9 mouse cellular contexts compared by ENCODE assay signal in the genomic region with DNA sequence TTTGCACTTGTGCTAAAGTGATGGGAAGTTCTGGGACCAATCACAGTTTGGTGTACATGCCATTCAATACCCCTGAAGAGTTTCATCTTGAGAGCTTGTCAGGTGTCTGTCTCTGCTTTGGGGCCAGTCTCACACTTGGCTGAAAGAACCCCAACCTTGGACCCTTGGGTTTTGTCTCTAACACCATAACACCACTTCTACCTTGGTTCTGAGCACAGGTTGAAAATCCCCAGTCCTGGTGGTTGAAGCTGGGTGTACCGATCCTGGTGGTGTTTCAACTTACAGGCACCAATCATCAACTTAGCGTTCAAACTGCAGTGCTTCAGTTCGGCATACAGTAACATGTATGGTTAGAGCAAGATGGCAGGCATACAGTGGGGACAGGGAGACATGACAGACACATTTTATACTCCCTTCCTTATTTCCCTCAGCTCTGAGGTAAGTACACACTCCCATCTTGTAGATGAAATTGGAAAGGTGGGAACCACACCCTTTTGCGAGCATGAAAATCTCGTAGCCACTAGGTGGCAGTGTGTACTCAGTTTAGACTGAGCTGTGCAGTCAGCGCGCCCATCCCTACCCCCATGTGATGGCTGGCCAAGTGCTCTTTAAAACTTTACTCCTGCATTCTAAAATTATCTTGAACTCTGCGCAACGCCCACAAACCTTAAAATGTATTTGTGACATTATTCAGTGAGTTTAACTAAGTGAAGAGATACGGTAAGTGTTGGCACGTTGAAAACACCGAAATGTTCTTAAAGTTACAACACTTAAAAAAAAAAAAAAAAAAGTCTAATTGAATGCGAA. TPM values are rescaled to one million over a fixed set of nuclear protein-coding genes. Genes with fewer than 3 reads are reported as not detected.
DNase-seq lines count a peak whose midpoint lies in the region; ATAC-seq and TF ChIP-seq lines count a peak whose summit lies in the region.
"Had no signal": no experiment of that assay in that cellular context is flagged by ENCODE, and none has a peak within 500 bp of the region (broad histone marks: within the 10 kb centered on the region; RNA-seq: fewer than 3 reads in every experiment).

No protein-coding gene starts in this region.

- no peak overlapping the region for H3K9ac ChIP-seq in embryonic facial prominence, embryonic 13.5 days
- H3K9ac ChIP-seq in kidney, embryonic 15.5 days: no peak overlapping the region
- no peak overlapping the region for H3K9ac ChIP-seq in stomach, embryonic 14.5 days (replicated peaks; ENCODE audit: low read depth, low read length)

- H3K27me3 ChIP-seq in C2C12 (ENCODE audit: control insufficient read depth, insufficient read depth, insufficient read length) (peaks cover 6% of the 10 kb centered on the region), myocyte (ENCODE audit: control insufficient read depth, insufficient read depth, insufficient read length) (peaks cover 18% of the 10 kb centered on the region)
- peaks cover 16% of the 10 kb centered on the region for H3K27me3 ChIP-seq in embryonic facial prominence, embryonic 13.5 days
- no peaks in the 10 kb centered on the region for H3K27me3 ChIP-seq in heart, embryonic 10.5 days (ENCODE audit: insufficient read depth, poor library complexity, severe bottlenecking)
- H3K27me3 ChIP-seq in kidney, embryonic 15.5 days: peaks cover 30% of the 10 kb centered on the region
- no peaks in the 10 kb centered on the region for H3K27me3 ChIP-seq in stomach, embryonic 14.5 days (ENCODE audit: control insufficient read depth, insufficient read depth, low read length)

- H3K4me3 ChIP-seq in C2C12 (ENCODE audit: insufficient read depth, poor library complexity, severe bottlenecking) (no peak overlapping the region), myocyte (no peak overlapping the region)
- no peak overlapping the region for H3K4me3 ChIP-seq in embryonic facial prominence, embryonic 13.5 days
- no peak overlapping the region for H3K4me3 ChIP-seq in heart, embryonic 10.5 days
- no peak overlapping the region for H3K4me3 ChIP-seq in kidney, embryonic 15.5 days (replicated peaks)
- no peak overlapping the region for H3K4me3 ChIP-seq in stomach, embryonic 14.5 days (ENCODE audit: low read depth, low read length)
- H3K4me3 ChIP-seq: erythroblast, embryonic 14.5 days had no signal

- no peak for TF ChIP-seq POLR2A in myocyte (IDR thresholded peaks at IDR 0.05; ENCODE audit: insufficient read length, low read depth)

- peak; percentile 77 to 82 for DNase-seq in adrenal gland, postnatal 36 days
- DNase-seq in heart, embryonic 10.5 days (ENCODE audit: low spot score): peak; percentile 82
- peak; percentile 79 for DNase-seq in liver

- no peaks in the 10 kb centered on the region for H3K79me2 ChIP-seq in C2C12 (ENCODE audit: control insufficient read depth, insufficient read depth)
- H3K79me2 ChIP-seq in myocyte (ENCODE audit: control insufficient read depth, insufficient read depth): no peaks in the 10 kb centered on the region

- H3K36me3 ChIP-seq in C2C12 (ENCODE audit: control insufficient read depth, insufficient read depth) (no peaks in the 10 kb centered on the region), myocyte (ENCODE audit: control insufficient read depth, insufficient read depth) (no peaks in the 10 kb centered on the region)
- no peaks in the 10 kb centered on the region for H3K36me3 ChIP-seq in embryonic facial prominence, embryonic 13.5 days
- H3K36me3 ChIP-seq in heart, embryonic 10.5 days: no peaks in the 10 kb centered on the region
- no peaks in the 10 kb centered on the region for H3K36me3 ChIP-seq in kidney, embryonic 15.5 days
- no peaks in the 10 kb centered on the region for H3K36me3 ChIP-seq in stomach, embryonic 14.5 days (ENCODE audit: control insufficient read depth, insufficient read depth, low read length)

- H3K4me2 ChIP-seq in embryonic facial prominence, embryonic 13.5 days: peak overlapping the region; percentile 26; the same call in 1 of the 2 replicates
- H3K4me2 ChIP-seq in kidney, embryonic 15.5 days: 0 out of 2 replicates have a peak overlapping the region, but pooled peaks have one; percentile 17
- peak overlapping the region; percentile 45 for H3K4me2 ChIP-seq in myocyte (ENCODE audit: low read depth)
- no peak overlapping the region for H3K4me2 ChIP-seq in stomach, embryonic 14.5 days (replicated peaks; ENCODE audit: low read depth, low read length)

- WGBS in embryonic facial prominence, embryonic 13.5 days: 30% methylated on average over 13 of the region's 13 CpGs
- 28% methylated on average over 13 of the region's 13 CpGs for WGBS in heart, embryonic 10.5 days
- 28% methylated on average over 13 of the region's 13 CpGs for WGBS in kidney, embryonic 15.5 days
- 27% methylated on average over 13 of the region's 13 CpGs for WGBS in stomach, embryonic 14.5 days

- ATAC-seq in embryonic facial prominence, embryonic 13.5 days (ENCODE audit: insufficient number of reproducible peaks, insufficient read depth, low FRiP score, low TSS enrichment, low read depth): peak; percentile 48; the same call in 1 of the 2 replicates
- peak; percentile 83 for ATAC-seq in kidney, embryonic 15.5 days (replicated peaks; ENCODE audit: low FRiP score)
- ATAC-seq in stomach, embryonic 14.5 days (ENCODE audit: insufficient number of reproducible peaks, insufficient read depth, low FRiP score, low read depth): peak; percentile 80

- H3K27ac ChIP-seq in embryonic facial prominence, embryonic 13.5 days: no peak overlapping the region
- H3K27ac ChIP-seq in heart, embryonic 10.5 days: no peak overlapping the region
- H3K27ac ChIP-seq in kidney, embryonic 15.5 days: no peak overlapping the region
- no peak overlapping the region for H3K27ac ChIP-seq in stomach, embryonic 14.5 days (ENCODE audit: low read length)

- no peaks in the 10 kb centered on the region for H3K79me3 ChIP-seq in C2C12 (ENCODE audit: low read depth)

- peak; percentile 74 for TF ChIP-seq CTCF in C2C12 (IDR thresholded peaks at IDR 0.05; ENCODE audit: control insufficient read depth, insufficient read depth, insufficient read length)

- no peaks in the 10 kb centered on the region for H3K9me3 ChIP-seq in embryonic facial prominence, embryonic 13.5 days
- H3K9me3 ChIP-seq in heart, embryonic 10.5 days: no peaks in the 10 kb centered on the region
- H3K9me3 ChIP-seq in kidney, embryonic 15.5 days (replicated peaks): no peaks in the 10 kb centered on the region
- no peaks in the 10 kb centered on the region for H3K9me3 ChIP-seq in stomach, embryonic 14.5 days (ENCODE audit: control insufficient read depth, low read depth, low read length)

- H3ac ChIP-seq in C2C12 (ENCODE audit: control insufficient read depth, insufficient read length, low read depth) (no peak overlapping the region), myocyte (ENCODE audit: control insufficient read depth, insufficient read length) (no peak overlapping the region)

- peaks cover 9% of the 10 kb centered on the region for H3K4me1 ChIP-seq in embryonic facial prominence, embryonic 13.5 days
- H3K4me1 ChIP-seq in heart, embryonic 10.5 days: peaks cover 15% of the 10 kb centered on the region
- H3K4me1 ChIP-seq in kidney, embryonic 15.5 days: no peaks in the 10 kb centered on the region
- no peaks in the 10 kb centered on the region for H3K4me1 ChIP-seq in stomach, embryonic 14.5 days (ENCODE audit: control insufficient read depth, insufficient read depth, low read length)

TF ChIP-seq in C2C12, 6 proteins besides CTCF, POLR2A, EP300 and RAD21:
- no peak for TF ChIP-seq MYOD1 (IDR thresholded peaks at IDR 0.05; ENCODE audit: control insufficient read depth, insufficient read length, low read depth)
- no peak for TF ChIP-seq MAX (IDR thresholded peaks at IDR 0.05)
- TF ChIP-seq CEBPB (IDR thresholded peaks at IDR 0.05; ENCODE audit: low read depth): no peak
- no peak for TF ChIP-seq USF1 (IDR thresholded peaks at IDR 0.05; ENCODE audit: low read depth)
- no peak for TF ChIP-seq MYOG (IDR thresholded peaks at IDR 0.05; ENCODE audit: control insufficient read depth, extremely low read depth, insufficient read length)
- no peak for TF ChIP-seq FOSL1 (IDR thresholded peaks at IDR 0.05; ENCODE audit: insufficient read depth, low read length, poor library complexity, severe bottlenecking)

TF ChIP-seq in myocyte, 11 proteins besides CTCF, POLR2A, EP300 and RAD21:
- no peak for TF ChIP-seq TCF3 (IDR thresholded peaks at IDR 0.05; ENCODE audit: insufficient read length, low read depth)

RNA-seq across cellular contexts. Expression of gene Slc25a4, which starts 30.7 kb away (rescaled TPM):
- polyA plus RNA-seq in C2C12 (2012; fragmentation: generic; extraction: Trizol) (487 TPM), myocyte (2012; fragmentation: generic; extraction: Trizol) (368 TPM)
- total RNA-seq in adrenal gland, postnatal 36 days (2021): 100 to 1,000 TPM; 173 to 193 TPM
- polyA plus RNA-seq in embryonic facial prominence, embryonic 13.5 days (2015; fragmentation: Nextera tagmentation; extraction: Ambion mirVana): 540 and 549 TPM in 2 replicates
- polyA plus RNA-seq in heart, embryonic 10.5 days (2016; fragmentation: Nextera tagmentation; extraction: Ambion mirVana): 1,300 and 1,795 TPM in 2 replicates
- polyA plus RNA-seq in kidney, embryonic 15.5 days (2015; fragmentation: Nextera tagmentation; extraction: Ambion mirVana): 561 and 585 TPM in 2 replicates
- 480 and 481 TPM in 2 replicates for polyA plus RNA-seq in stomach, embryonic 14.5 days (2014; fragmentation: Nextera tagmentation; extraction: Ambion mirVana)

RNA-seq across cellular contexts. Expression of gene Helt, which starts 52.7 kb away (rescaled TPM):
- polyA plus RNA-seq in C2C12 (2012; fragmentation: generic; extraction: Trizol) (not detected), myocyte (2012; fragmentation: generic; extraction: Trizol) (not detected)
- not detected for total RNA-seq in adrenal gland, postnatal 36 days (2021)
- 0.48 TPM in 1 of 2 replicates, not detected in the other for polyA plus RNA-seq in embryonic facial prominence, embryonic 13.5 days (2015; fragmentation: Nextera tagmentation; extraction: Ambion mirVana)
- not detected in 2 replicates for polyA plus RNA-seq in heart, embryonic 10.5 days (2016; fragmentation: Nextera tagmentation; extraction: Ambion mirVana)
- not detected in 2 replicates for polyA plus RNA-seq in kidney, embryonic 15.5 days (2015; fragmentation: Nextera tagmentation; extraction: Ambion mirVana)
- not detected in 2 replicates for polyA plus RNA-seq in stomach, embryonic 14.5 days (2014; fragmentation: Nextera tagmentation; extraction: Ambion mirVana)
- polyA plus RNA-seq: erythroblast, embryonic 14.5 days had no signal
